Mouse (Mus musculus) olfactory bulb, adult 2 months (tissue): ENCODE results near the gene Uaca.

Experiments used
- CTCF ChIP-seq: fragments of 200-500 bp; IDR thresholded peaks from 2 replicates; pipeline ENCODE4 v1.5.1; 2012; ENCODE audit warnings: low read depth, mild to moderate bottlenecking, low read length, moderate library complexity; ENCODE audit not compliant: insufficient read depth
- POLR2A ChIP-seq: fragments of 200-500 bp; IDR thresholded peaks from 2 replicates; pipeline ENCODE4 v1.6.1; 2012; ENCODE audit warnings: mild to moderate bottlenecking, low read depth, low read length, moderate library complexity; ENCODE audit not compliant: insufficient read depth

- TF ChIP-seq CTCF (no peak), POLR2A (no peak)
Observed at GRCm38 (mm10) chr9:60829610-60830009, 35.3 kb downstream of the Uaca start.
